Mouse (Mus musculus): Measurements from ENCODE around the gene Neurod2. TPM values are rescaled to one million over a fixed set of nuclear protein-coding genes. Genes with fewer than 3 reads are reported as not detected.

The Neurod2 gene
- total RNA-seq, 2 experiments from 2014 or later = 125 to 133 TPM

DNA sequence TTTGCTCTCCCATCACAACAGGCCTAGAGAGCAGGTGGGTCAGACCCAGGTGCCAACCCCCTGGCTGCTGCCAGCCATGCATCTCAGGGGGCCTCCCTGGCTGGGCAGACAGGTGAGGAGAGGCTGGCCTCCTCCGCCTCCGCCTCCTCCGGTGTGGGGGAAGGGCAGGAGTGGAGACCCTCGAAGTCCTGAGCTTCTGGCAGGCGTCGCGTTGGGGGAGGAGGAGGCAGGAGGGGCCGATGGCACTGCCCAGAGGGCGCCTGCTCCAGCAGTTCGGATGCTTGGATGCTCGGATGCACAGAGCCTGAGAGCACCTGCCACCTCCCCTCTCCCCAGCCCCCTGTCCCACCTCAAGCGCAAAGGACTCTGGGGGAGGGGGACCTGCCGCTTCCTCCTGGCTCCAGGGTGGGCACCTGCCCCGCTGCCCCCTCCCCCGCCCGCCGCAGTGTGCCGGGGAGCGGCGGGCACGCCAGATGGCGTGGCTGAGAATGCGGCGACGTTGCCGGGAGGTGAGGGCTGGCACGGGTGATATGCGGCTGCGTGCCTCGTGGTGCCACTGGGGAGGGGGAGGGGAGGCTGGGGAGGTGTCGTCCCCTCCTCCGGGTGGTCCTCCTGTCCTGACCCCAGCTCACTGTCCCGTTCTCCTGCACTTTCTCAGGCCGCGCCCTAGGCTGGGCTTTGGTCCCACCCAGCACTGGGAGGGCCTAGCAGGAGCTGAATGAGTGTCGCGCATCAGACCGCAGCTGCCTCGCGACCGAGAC lies 4.7 kb upstream of the Neurod2 start:
- DNase-seq = peak; percentile 85
- intact Hi-C loops (cut with DNase I) = no loop called here

DNA sequence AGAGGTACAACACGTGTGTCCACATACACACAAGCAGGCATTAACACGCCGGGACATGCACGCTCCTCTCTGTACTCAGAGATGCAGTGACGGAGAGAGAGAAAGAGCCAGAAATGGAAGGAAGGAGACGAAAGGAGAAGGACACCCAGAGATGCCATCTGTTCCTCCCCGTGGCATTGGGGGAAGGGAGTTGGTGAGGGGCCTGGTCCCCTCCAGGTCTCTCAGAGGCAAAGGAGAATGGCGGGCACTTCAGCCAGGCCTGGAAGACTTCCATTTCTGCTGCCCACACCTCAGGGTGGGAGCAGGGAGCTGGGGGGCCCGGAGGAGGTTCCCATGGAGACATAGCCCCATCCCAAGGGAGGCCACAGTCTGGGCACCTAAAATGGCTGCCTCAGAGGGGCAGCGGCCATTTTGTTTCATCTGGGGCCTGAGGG lies 3.8 kb upstream of the Neurod2 start:
- intact Hi-C loops (cut with DNase I) = no loop called here
- no peak for DNase-seq

DNA sequence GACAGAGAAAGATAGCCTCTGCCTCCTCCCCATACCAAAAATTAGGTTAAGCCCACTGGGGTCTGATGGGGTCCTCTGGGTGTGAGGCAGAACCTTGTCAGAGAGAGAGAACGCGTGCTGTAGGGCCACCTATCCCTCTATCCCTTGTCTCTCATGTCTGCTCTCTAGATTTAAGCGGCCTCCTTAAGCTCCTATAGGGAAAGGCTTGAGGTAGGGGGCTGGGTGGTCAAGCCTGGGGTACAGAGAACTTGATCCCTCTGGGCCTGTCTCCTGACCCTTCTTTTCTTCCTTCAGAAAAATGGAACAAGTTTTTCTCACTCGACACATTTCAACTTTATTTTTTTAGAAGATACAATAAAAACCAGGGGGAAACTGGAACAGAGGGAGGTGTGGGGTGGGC lies 3.4 kb upstream of the Neurod2 start:
- intact Hi-C loops (cut with DNase I) = no loop called here
- DNase-seq = no peak

DNA sequence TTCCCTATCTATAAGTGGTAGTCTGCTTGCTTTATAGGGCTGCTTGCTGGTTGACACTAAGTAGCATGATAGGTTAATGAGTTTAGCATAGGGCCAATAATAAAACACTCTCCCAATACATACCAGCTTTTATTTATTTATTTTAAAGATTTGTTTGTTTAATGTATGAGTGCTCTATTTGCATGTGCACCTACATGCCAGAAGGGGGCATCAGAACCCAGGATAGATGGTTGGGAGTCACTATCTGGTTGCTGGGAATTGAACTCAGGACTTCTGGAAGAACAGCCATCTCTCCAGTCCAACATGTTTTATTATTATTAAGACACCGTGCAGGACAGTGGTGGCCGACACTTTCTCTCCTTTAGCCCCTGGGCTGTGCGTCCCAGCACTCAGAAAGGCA lies 2.7 kb upstream of the Neurod2 start:
- intact Hi-C loops (cut with DNase I) = no loop called here
- no peak for DNase-seq

DNA sequence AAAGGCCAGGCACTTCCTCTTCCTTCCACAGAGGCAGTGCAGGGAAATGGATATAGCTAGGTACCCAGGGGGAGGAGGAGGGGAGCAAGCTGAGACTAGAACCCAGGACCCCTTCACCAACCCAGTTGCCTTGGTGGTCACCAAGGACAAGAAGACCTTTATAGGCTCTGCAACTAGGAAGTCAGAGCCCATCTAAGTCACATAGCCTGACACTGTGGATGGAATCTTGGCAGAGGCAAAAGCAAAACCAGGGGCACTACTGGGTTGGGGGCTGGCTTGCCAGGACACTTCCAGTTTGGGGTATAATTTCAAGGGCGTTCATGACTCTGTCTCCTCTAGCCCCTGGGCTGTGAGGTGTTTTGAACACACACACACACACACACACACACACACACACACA lies 2.0 kb upstream of the Neurod2 start:
- DNase-seq = no peak
- intact Hi-C loops (cut with DNase I) = no loop called here

DNA sequence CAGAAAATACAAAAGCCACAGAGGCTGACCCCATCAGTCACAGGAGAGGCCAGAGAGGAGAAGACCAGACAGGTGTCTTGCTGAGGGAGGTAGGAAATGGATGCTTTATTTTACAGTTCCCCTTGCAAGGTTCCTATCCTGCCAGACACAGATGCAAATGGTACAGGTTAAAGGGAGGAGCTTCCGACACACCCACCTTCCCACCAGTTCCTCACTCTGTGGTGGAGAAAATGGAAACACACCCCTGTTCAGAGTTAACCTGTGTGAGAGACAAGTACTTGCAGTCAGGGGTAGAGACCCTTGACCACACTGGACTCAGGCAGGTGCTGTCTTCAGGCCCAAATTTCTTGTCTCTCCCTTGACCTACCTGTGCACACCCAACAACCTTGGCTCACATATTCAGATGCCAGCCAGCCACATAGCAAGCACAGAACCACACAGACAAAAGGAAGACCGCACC lies 1.3 kb upstream of the Neurod2 start:
- intact Hi-C loops (cut with DNase I) = no loop called here
- DNase-seq = no peak

DNA sequence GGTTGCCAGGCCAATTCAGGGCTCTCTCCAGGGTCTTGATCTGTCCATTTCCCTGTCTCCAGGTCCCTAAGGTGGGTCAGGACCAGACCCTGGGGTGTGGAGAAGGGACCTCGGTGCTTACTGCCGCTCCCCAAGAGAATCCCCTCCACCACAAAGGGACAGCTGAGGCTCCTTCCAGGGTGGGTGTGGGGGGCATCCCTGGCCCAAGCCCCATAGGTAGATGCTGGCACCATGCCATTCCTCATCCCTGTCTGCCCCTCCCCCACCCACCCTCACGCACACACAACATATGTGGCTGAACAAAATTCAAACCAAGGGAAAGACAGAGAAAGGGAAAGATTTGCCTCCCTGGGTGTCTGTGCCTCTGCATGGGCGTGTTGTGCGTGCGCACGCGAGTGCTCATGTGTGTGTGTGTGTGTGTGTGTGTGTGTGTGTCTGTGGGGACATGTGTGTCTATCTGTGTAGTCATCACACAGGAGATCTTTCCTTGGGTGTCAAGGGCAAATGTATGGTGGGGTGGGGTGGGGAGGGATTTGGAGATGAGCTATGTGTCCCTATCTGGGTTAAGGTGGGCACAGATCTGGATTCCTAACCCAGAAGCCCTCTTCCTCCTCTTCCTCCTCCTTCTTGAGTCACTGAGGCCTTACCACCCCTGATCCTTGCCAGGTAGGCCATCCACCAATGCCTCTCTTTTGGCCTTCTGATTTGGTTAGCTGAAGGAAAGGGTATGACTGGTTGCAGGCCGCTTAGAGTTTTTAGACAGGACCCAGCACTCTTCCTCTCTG lies 704 bp upstream of the Neurod2 start:
- peak; percentile 54 for DNase-seq
- intact Hi-C loops (cut with DNase I) = no loop called here

DNA sequence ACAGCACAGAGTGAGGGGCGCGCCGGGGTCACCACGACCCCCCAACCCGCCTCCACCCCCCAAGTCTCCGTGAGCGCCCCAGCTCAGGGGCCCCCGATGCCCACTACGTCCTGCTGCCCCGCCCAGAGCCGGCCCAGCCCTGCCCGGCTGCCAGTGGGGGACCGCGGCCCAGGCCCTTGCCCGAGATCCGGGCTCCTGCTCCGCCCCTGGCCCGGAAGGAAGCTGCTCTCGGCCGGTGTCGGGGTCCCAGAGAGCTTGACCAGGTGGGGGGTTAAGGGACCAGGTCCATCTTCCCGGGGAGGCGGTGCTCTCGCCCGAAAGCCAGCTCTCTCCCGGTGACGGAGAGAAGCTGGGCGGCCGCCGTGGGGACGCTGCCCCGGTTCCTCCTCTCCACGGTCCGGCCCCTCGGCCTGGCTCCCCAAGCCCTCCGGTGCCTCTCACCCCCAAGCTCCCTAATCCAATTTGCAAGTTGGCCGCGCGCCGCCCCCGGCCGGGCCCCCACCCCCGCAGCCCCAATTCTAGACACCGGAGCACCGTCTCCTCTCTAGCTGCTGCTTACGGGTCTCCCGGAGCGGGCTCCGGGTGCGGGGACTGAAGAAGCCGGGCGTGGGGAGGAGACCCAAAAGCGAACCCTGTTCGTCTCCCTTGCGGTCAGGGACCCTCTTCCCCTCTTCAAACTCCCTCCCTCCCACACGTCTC lies 928 bp downstream of the Neurod2 start:
- peak; percentile 56 for DNase-seq
- intact Hi-C loops (cut with DNase I) = no loop called here

DNA sequence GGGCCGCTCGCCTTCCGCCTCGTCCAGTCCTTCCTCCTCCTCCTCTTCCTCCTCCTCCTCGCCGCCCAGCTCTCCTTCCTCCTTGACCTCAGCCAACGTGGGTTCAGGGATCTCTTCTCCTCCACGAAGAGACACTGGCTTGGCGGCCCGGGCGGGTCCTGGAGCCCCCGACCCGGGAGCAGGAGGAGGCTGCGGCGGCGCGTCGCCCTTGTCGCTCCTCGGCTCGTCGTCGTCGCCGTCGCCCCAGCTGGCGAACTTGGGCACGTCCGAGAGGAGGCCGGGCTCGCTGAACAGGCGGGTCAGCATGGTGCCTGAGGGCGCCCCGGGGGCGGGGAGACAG lies 1.4 kb downstream of the Neurod2 start:
- DNase-seq = no peak
- intact Hi-C loops (cut with DNase I) = no loop called here

DNA sequence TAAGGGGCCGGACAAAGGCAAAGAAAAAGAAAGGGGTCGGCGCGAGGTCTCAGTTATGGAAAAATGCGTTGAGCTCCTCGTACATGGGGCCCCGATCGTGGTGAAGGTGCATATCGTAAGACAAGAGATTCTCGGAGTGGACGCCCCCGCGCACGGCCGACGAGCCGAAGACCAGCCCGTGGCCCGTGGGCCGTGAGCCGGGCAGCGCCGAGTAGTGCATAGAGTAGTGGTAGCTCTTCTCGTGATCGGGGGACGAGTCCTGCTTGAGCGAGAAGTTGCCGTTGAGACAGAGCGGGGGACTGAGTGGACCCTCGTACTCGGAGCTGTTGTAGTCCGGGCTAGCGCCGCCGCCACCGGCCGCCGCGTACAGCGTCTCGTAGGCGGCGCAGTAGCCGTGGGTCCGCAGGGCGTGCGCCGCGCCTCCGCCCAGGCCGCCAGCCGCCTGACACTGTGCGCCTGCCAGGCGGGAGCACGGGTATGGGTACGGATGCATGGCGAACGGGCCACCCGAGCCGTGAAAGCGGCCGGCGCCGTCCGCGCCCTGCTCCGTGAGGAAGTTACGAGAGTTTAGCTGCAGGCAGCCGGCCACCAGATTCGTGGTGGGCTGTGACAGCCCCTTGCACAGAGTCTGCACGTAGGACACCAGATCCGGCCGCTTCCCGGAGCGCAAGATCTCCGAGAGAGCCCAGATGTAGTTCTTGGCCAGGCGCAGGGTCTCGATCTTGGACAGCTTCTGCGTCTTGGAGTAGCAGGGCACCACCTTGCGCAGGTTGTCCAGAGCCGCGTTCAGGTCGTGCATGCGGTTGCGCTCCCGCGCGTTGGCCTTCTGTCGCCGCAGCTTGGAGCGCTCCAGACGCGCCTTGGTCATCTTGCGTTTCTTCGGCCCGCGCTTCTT lies 2.1 kb downstream of the Neurod2 start:
- no peak for DNase-seq

DNA sequence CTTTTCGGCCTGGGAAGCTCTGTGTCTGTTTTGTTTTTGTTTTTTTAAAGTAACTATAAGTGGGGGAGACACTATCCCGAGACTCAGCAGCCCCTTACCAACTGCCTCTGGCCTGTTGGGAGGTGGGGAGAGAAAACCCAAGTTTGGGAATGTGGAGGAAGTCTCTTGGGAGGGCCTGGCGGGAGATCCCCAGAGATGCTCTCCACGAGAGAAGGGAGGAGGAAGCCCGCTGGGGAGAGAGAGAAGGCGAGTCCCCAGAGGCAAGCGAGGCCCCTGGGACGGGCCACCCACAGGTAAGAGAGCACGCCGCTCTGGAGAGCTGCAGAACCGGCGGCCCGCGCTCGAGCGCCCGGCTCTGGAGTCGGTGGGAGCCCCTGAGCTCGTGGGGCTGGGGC lies 2.7 kb downstream of the Neurod2 start:
- intact Hi-C loops (cut with DNase I) = no loop called here
- DNase-seq = no peak

More for the DNA sequence above, 2.1 kb downstream of the Neurod2 start:
- intact Hi-C loops (cut with DNase I) = no loop called here

DNA sequence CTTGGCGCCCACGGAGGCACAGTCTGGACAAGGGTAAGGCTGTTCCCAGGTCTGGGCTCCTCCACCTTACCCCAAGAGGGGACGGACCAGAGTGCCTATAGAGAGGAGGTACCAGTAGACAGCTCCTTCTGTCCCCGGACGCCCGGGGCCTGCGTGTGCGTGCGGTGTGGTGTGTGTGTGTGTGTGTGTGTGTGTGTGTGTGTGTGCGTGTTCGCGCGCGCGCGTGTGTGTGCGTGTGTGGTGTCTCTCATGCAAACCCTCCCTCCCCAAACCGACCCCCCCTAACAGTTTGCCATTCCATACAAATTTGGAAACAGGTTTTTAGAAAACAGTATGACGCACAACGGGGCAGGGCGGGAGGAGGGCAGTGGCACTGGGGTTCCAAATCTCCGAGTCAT lies 3.6 kb downstream of the Neurod2 start:
- intact Hi-C loops (cut with DNase I) = no loop called here
- DNase-seq = no peak

DNA sequence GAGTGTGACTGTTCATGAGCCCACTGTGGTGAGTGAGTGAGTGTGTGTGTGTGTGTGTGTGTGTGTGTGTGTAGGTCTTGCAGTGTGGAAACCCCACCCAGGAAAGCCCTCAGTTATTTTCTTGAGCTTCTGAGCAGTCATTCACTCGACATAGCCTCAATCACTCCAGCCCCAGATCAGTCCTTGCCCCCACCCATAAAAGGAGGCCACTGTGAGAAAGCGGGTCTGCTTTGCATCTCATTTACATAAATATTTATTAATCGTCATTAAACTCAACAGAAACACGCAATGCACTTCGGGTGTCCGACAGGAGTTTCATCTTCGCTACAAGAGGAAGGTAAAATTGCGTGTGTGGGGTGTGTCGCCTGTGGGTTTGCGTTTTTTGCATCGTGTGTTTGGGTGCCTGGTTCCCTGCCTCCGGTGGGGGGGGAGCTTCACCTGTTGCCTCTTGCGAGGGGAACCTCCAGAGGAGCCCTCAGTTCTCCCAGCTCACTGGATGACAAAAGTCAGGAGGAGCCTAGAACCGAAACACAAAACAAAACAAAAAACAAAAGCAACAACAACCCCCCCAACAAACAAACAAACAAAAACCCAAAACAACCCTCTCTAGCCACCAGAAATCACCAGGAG lies 4.1 kb downstream of the Neurod2 start:
- intact Hi-C loops (cut with DNase I) = no loop called here
- DNase-seq = no peak

DNA sequence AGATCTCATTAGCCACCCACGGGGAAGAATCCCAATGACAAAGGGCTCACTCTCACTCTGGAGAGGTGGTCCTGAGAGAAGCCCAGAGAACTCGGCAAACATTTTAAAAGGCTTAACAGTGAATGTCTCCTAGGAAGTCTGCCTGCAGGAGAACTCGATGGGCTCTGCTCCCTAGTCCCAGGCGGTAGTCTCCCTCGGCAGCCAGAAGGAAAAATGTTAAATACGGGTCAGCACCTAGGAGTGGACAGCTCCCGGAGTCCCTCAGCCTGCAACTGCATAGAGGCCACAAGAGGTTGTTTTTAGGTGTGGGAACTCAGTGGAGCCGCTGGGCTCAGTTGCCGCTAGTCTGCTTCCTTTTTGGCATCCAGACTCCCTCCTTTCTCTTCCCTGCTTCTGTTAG lies 5.5 kb downstream of the Neurod2 start:
- DNase-seq = no peak
- intact Hi-C loops (cut with DNase I) = no loop called here

DNA sequence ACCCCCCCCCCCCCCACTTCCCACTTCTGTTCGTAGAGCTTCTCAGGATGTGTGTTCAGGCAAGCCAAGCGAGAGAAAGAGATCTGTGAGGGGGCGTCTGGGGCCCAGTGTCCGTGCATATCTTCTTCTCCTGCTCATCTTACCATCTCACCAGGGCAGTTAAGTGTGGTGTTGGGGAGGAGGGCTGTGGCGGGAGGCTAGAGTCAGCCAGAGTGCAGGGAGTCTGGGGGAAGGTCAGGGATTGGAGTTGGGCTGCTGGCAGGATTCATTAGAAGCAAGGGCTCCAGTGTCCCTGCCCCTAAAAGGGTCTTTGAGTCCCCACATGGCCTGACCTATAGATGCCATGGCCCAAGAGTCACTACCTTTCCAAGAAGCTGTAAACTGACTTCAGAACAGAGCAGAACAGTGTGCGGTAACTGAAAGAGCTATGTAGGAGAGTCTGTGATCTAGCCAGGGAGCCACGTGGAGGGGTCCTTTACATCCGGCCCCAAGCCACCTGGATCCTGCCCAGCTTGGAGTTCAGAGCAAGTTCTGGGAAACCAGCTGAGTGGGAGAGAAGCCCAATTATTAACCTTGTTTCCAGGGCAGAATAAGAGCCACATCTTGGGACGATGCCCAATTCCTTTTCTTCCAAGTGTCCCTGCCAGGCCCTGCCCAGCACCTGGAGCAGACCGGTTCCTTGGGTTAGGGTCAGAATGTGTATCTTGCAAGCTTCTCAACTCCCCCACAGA lies 6.1 kb downstream of the Neurod2 start:
- intact Hi-C loops (cut with DNase I) = no loop called here
- peak; percentile 65 for DNase-seq

DNA sequence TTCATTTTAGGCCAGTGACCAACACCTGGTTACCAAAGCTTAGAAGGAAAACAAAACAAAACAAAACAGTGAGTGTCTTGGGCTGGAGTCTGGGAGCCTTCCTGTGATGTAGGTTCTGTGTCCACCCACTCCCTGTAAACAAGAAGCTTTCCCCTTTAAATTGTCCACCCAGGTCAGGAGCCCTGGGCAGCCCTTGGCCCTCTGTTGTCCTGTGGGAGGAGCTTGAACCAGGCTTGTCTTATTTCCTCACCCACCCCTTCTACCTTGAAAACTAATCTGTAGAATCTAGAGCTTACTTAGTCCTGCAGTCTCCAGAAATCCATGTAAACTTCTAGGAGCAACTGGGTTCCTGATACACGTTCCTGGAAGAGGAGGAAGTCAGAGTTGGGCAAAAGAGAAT lies 7.3 kb downstream of the Neurod2 start:
- no peak for DNase-seq
- intact Hi-C loops (cut with DNase I) = no loop called here

DNA sequence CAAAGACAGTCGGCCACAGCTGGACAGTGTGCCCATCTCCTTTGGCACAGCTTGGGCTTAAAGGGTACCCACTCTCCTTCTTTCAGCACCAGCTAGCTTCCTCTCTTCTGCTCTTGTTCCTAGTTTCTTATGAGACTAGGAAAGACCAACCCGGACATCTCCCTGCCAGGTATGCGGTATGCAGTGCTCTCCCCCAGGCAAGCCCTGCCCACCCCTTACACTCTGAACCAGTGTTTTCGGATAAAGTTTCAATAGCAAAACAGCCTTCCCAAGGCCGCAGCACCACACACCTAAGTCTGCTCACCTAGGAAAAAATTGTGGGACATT lies 7.8 kb downstream of the Neurod2 start:
- no peak for DNase-seq
- intact Hi-C loops (cut with DNase I) = no loop called here

DNA sequence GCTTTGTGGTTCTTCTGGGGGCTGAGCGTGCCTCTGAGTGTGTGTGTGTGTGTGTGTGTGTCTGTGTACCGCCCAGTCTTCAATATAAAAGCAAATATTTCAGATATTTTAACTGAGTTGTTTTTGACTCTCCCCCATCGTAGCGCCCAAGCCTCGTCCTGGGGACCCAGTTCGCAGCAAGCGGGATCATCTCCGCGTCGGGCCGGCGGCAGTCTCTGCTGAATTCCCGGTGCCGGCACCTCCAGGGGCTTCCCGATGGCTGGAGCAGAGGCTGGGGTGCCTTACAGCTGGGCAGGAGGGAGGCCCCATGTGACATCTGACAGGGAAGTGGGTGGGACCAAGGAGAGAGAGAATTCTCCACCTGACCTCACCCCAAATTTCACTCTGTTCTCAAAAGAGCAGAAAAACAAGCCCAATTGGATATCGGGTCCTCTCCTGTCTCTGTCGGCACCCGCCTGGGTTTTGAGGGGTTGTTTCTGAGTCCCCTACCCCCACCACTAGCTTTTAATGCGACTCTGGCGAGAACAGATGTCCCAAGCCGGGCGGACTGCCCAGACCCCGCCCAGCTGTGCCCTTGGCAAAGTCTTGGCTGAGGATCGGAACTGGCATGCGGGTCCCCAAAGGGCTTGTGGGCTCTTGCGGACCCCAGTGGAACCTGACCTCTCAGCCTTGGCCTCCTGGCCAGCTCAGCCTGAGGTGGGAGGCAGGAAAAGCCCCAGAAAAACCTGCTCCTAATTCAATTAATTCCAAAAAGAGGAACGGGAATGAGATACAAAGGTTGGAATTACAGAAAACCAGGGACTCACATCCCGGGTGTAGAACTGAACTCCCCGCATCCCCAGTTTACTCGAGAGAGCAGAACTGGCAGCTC lies 8.4 kb downstream of the Neurod2 start:
- peak; percentile 91 for DNase-seq
- intact Hi-C loops (cut with DNase I) = no loop called here

DNA sequence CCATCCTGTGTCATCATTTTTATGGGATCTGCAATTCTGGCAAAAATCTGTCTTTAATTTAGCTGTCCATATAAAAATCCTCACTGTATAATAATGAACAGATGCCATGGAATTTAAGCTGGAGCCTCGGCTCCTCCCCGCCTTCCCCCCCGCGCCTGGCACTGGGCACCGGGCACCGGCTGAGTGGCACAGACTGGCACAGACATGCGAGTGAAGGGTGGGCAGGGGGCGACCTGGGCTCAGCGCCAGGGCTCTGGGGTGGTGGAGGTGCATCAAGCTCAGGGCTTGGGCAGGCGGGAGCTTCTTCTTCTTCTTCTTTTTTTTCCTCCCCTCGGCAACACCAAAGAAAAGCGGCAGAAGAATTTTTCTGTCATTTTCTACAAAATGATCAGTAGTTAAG lies 9.1 kb downstream of the Neurod2 start:
- intact Hi-C loops (cut with DNase I) = no loop called here

More for the DNA sequence above, 9.1 kb downstream of the Neurod2 start:
- peak; percentile 97 for DNase-seq

Data from left cerebral cortex, postnatal 4 days (tissue).